Mouse (Mus musculus): Measurements from ENCODE around the gene Acod1.

Acod1 gene

GRCm38 (mm10) chr14:103046677-103047076 lies at the start of gene Acod1:
Acod1 (plus strand) TSS chr14:103046977.
- CTCF ChIA-PET: interaction anchor here (0.7 kb wide), 1 partner anchor 35 kb away, joined by 3 read pairs; no protein-coding TSS in a partner anchor

DNA sequence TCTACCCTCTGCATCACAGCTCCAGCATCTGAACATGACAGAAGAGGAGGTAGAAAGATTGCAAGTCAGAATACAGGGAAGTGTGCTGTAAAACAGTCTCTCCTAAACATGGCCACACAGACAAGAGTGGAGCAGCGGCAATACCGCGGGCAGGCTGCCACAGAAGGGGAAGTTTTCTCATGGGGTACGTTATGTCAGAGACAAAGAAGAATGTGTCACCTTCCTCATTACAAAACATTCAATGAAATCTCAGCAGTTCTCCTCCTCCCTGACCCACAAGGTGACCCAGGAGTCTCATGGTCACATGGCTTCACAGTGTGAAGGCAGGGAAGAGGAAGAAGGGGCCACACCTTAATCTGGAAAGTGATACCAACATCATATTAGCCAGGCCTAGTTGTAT lies 39.0 kb upstream of the Acod1 start:
- CTCF ChIA-PET: no interaction called here

DNA sequence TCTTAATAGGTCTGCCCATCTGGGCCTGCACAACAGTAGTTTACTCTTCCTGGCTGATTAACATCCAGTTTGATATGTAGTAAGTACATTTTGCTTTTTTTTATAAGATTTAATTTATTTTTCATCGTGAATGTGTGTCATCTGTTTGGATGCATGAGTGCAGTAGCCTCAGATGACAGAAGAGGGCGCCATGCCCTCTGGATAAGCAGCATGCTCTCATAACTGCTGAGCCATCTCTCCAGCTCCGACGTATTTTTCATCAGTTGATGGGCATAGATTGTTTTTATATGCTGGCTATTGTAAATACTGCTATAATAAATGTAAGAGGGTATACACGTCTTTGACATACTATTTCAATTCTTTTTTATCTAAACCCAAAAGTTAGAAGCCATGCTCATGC lies 35.0 kb upstream of the Acod1 start:
- CTCF ChIA-PET: interaction anchor here (0.6 to 4.3 kb wide), 4 partner anchors 35 to 216 kb away, joined by 3 to 25 read pairs (median 3); partner anchors contain the start of gene Acod1

DNA sequence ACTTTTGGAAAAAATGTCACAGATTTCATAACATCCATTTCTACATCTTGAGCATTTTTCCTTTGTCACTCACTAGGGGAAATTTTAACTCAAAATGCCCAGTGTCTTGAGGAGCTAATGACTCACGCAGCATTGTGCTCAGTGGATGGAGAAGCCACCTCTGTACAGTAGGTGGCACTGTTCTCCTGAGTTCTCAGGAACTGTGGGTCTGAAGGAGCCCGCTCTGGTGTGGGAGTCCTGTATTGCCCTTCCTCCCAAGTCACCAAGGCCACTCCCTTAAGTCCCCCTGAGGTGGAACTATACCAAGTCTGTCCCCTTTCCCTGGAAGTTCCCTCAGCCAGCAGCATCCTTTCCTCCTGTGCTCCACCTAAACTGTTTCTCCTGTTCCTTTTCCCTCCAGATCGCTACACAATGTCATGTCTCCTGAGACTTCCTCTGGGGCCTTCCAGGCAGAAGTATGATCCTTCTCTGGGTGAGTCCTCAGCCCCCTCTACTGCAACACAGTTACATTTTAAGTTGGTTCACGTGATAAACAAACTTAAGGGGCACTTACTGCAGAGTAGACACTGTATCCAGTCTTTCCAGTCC lies 34.1 kb upstream of the Acod1 start:
- CTCF ChIA-PET: interaction anchor here (0.9 to 4.3 kb wide), 3 partner anchors 34 to 39 kb away, joined by 3 to 25 read pairs (median 6); partner anchors contain the start of gene Acod1

DNA sequence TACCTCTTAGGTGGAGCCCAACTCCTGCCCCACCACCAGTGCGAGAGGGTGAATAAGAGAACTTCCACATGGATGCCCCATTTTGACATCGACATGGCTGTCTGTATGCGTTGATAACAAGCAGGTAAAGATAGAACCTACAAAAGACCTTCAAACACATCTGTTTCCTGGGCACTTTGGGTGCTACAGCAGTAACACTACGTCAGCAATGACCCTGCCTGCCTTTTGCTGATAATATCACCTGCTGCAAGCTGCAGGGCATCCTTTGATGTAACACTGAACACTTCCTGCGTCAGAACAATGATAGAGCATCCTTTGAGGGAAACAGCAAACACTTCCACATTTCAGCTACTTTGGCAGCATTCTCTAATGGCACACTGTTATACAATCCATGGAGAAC lies 29.8 kb upstream of the Acod1 start:
- CTCF ChIA-PET: interaction anchor here (0.7 kb wide), 1 partner anchor 359 kb away, joined by 5 read pairs; no protein-coding TSS in a partner anchor

DNA sequence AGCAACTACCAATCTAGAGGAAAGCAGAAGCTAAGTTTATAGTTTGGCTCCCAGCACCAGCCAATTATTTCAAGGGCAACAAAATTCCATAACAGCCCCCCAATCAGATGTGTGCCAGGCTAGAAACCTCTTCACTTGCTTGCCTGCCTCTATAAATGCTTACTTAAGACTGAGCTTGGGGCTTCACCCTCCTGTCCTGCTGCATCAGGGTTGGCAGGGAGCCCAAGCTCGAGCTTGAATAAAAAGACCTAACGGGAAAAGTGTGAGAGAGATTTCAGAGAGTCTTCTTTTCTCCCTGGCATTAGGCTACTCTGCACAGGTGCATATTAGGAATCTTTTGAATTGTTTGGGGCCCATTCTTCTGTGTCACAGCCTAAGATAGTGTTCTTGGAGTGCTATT lies 26.7 kb upstream of the Acod1 start:
- CTCF ChIA-PET: no interaction called here

GRCm38 (mm10) chr14:103029203-103029602 lies 17.6 kb upstream of the Acod1 start:
- CTCF ChIA-PET: no interaction called here

DNA sequence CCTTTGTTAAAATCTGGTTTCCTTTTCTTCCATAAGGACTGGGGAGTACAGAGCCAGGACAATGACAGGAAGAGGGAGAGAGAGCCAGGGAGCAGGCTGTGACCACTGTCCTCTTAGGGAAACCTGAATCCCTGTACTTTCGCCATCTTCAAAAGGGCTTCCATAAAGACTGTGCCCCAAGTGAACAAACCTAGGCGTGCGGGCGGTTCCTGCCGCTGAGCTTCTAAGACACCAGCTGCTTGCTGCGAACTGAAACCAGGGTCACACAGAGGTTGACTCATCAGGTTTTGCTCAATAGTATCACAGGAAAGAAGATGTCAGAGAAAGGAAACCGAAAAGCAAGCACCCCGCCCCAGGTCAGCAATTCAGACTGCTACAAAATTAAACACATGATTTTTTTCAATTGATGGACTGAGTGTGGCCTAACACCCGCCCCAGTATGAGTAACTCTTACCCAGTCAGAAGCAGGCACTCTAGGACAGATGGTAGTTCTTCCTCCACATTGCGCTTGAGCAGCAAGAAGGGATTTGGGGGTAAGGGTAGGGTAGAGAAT lies 13.4 kb upstream of the Acod1 start:
- CTCF ChIA-PET: interaction anchor here (0.7 kb wide), 1 partner anchor 18 kb away, joined by 5 read pairs; no protein-coding TSS in a partner anchor

- CTCF ChIA-PET: no interaction called here
These were observed 12.7 kb upstream of the Acod1 start for GRCm38 (mm10) chr14:103034076-103034475.

DNA sequence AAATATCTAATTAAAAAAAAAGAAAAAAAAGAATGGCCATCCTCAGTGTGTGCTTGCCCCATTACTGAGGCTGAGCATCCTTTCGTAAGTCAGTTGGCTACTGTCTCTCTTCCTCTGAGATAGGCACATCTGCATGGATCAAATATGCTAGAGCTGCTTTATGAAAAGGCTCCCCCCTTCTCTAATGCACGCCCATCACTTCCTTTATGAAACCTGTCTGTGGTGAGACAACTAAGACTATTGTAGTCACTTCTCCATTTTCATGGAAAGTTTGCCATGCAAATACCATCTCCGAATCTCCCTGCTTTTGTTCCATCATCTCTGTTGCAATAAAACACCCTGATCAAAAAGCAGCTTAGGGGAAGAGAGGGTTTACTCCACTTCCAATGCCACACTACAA lies 9.8 kb upstream of the Acod1 start:
- CTCF ChIA-PET: no interaction called here

GRCm38 (mm10) chr14:103048292-103049086 lies 1.7 kb downstream of the Acod1 start:
- CTCF ChIA-PET: interaction anchor here (0.6 to 1.2 kb wide), 2 partner anchors 36 to 243 kb away, joined by 3 to 6 read pairs; no protein-coding TSS in a partner anchor

- CTCF ChIA-PET: interaction anchor here (0.5 to 3.8 kb wide), 5 partner anchors 13 to 57 kb away, joined by 3 to 25 read pairs (median 5); no protein-coding TSS in a partner anchor
These were observed 4.5 kb downstream of the Acod1 start for GRCm38 (mm10) chr14:103051159-103051769.

DNA sequence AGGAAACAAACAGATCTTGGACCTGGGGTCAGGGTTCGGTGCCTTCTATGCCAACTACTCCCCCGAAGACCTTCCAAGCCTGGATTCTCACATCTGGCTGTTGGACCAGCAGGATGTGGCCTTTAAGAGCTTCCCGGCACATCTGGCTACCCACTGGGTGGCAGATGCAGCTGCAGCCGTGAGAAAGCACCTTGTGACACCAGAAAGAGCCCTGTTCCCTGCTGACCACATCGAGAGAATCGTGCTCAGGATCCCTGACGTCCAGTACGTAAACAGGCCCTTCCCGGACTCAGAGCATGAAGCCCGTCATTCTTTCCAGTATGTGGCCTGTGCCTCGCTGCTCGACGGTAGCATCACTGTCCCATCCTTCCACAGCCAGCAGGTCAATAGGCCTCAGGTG lies 8.0 kb downstream of the Acod1 start:
- CTCF ChIA-PET: no interaction called here

DNA sequence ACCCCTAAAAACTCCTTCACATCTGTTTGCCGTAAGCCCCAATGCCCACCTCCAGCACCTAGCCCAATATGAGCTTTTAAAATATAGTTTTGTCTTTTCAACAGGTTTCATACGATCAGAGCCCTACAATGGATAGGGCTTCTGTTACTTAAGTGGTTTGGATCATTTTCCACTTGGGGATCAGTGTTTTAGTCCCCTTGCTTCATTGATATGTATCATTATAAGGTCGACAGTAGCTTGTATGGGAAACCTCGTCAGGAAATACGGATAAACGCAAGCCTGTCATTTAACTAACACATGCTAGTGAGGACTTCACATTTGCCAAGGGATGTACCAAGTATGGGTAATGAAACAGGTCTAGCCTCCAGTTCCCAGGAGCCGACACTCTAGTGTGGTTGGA lies 9.8 kb downstream of the Acod1 start:
- CTCF ChIA-PET: no interaction called here

GRCm38 (mm10) chr14:103058998-103059397 lies 12.2 kb downstream of the Acod1 start:
- CTCF ChIA-PET: no interaction called here

DNA sequence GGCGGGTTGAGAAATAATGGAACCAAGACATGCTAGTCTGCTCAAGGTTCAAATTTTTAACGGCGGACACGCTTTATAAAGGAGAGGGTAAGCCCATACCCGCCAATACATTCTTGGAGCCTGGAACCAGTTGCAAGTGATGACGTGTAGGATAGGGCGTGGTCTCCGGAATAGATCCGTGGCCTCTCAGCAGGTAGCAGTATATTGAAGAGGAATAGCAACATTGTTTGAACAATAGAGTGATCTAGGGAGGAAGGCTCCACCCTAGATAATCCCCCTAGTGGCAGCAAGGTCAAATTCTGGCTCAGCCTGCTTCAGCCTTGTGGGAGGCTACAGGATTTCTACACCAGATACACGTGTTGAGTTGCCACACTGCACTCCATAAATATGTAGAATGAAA lies 12.7 kb downstream of the Acod1 start:
- CTCF ChIA-PET: no interaction called here

GRCm38 (mm10) chr14:103065294-103066167 lies 18.8 kb downstream of the Acod1 start:
- CTCF ChIA-PET: interaction anchor here (0.6 to 0.7 kb wide), 2 partner anchors 81 to 125 kb away, joined by 4 to 5 read pairs; no protein-coding TSS in a partner anchor

DNA sequence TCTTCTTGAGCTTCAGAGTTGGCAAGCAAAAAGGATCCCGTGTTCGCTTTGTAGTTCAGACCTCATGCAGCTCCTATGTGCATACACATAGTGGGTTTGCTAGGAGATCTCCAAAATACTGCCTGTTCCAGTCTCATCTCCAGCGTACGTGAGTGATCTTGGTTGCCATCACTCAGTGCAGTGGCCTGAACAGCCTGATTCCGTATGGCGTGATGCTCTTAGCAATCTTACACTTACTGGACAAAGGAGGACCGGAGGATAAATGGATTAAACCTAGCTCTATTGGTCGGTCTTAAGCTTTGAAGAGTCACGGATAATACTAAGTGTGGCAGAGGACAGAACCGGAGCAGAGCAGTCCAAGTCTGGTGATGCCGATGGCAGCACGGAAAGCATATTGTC lies 22.7 kb downstream of the Acod1 start:
- CTCF ChIA-PET: interaction anchor here (0.5 kb wide), 1 partner anchor 1394 kb away, joined by 10 read pairs; no protein-coding TSS in a partner anchor

DNA sequence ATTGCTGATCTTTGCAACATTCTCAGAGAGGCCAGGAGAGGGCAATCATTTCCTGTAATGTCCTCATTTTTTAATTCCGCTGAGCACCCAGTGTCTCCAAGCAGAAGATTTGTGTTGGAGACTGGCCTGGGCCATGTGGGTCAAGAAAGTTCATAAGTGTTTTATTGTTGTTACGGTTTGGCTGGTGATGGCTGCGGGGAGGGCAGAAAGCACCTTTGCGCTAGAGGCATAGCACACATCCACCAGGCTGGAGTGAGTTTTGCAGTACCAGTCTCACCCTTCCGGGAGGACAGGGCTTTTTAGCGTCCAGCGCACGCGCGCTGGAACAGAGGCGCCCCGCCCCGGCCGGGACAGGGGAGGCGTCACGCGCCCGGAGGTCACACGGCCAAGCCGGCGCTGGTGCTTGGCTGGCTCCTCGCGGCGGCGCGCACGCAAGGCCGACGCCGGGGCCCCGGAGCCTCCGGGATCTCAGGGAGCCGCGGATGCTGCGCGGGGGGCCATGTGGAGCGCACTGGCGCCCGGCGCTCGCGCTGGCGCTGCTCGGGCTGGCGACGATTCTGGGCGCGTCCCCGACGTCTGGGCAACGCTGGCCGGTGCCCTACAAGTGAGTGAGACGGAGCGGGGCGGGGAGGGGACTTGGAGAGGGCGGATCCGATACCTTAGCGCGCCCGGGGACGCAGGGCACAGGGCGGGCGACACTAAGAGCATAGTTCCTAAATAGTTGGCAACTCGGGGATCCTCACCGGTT lies 23.3 kb downstream of the Acod1 start, which contains the start of gene Cln5:
Gene Cln5, plus strand, starts transcription at position 353 of the 748 bp plus-strand sequence.
- CTCF ChIA-PET: interaction anchor here (0.7 kb wide), 1 partner anchor 116 kb away, joined by 5 read pairs; no protein-coding TSS in a partner anchor

GRCm38 (mm10) chr14:103070790-103071189 lies 24.0 kb downstream of the Acod1 start:
- CTCF ChIA-PET: interaction anchor here (0.5 to 0.7 kb wide), 2 partner anchors 115 to 1396 kb away, joined by 3 to 5 read pairs; no protein-coding TSS in a partner anchor

All from spleen, embryonic (tissue).